Mouse (Mus musculus): ENCODE data around the gene Adcyap1r1. TPM values are rescaled to one million over a fixed set of nuclear protein-coding genes. Genes with fewer than 3 reads are reported as not detected.

Adcyap1r1 gene
- polyA plus RNA-seq, 1 experiment from 2014 or later = 9.7 TPM

- H3K4me1 ChIP-seq (replicated peaks; ENCODE audit: control insufficient read depth, insufficient read depth, low read length) = no peaks in the 10 kb centered on the region
- H3K9me3 ChIP-seq (ENCODE audit: control insufficient read depth, low read length) = no peaks in the 10 kb centered on the region
- H3K27me3 ChIP-seq (replicated peaks; ENCODE audit: control insufficient read depth, insufficient read depth, low read length) = no peaks in the 10 kb centered on the region
- no peak overlapping the region for H3K4me2 ChIP-seq (ENCODE audit: low read length)
- H3K27ac ChIP-seq (ENCODE audit: low read depth) = no peak overlapping the region
- DNase-seq (ENCODE audit: low spot score) = no peak
- no peak overlapping the region for H3K4me3 ChIP-seq (ENCODE audit: low read depth, low read length)
- no peak for ATAC-seq (replicated peaks; ENCODE audit: low FRiP score, low TSS enrichment, low read depth)
- no peaks in the 10 kb centered on the region for H3K36me3 ChIP-seq (ENCODE audit: control insufficient read depth, insufficient read depth, low read length)
- no peak overlapping the region for H3K9ac ChIP-seq (ENCODE audit: low read length)
- WGBS = 82% methylated on average over 2 of the region's 2 CpGs
These were observed 20.6 kb downstream of the Adcyap1r1 start for GRCm38 (mm10) chr6:55472381-55472780.

- no peaks in the 10 kb centered on the region for H3K4me1 ChIP-seq (replicated peaks; ENCODE audit: control insufficient read depth, insufficient read depth, low read length)
- ATAC-seq (replicated peaks; ENCODE audit: low FRiP score, low TSS enrichment, low read depth) (no peak), DNase-seq (ENCODE audit: low spot score) (no peak)
- no peaks in the 10 kb centered on the region for H3K36me3 ChIP-seq (ENCODE audit: control insufficient read depth, insufficient read depth, low read length)
- no peaks in the 10 kb centered on the region for H3K9me3 ChIP-seq (ENCODE audit: control insufficient read depth, low read length)
- H3K4me3 ChIP-seq (ENCODE audit: low read depth, low read length) = no peak overlapping the region
- H3K27me3 ChIP-seq (replicated peaks; ENCODE audit: control insufficient read depth, insufficient read depth, low read length) = no peaks in the 10 kb centered on the region
- H3K9ac ChIP-seq (ENCODE audit: low read length) = no peak overlapping the region
- no peak overlapping the region for H3K27ac ChIP-seq (ENCODE audit: low read depth)
- no peak overlapping the region for H3K4me2 ChIP-seq (ENCODE audit: low read length)
- 79% methylated on average over 1 of the region's 1 CpGs for WGBS
These were observed 29.2 kb downstream of the Adcyap1r1 start for GRCm38 (mm10) chr6:55480988-55481387.

DNA sequence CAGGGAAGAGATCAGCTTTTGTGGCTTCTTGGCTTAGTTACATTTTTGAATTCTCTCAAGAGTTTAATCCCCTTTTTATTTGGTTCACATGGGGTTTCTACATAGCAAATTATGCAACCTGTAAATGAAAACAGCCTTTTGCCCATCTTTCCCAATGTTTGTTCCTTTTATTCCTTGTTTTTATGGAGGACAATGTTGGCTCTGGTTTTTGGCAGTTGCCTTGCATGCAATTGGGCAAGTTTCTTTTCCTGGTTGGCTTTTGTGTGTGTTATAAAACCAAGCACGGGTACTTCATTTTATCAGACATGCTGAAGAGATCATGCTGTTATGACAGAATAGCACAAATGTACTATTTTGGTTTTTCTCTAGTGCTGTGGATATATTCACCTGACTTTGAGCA, 30.7 kb downstream of the Adcyap1r1 start:
- Histone ChIP-seq H3K9ac (ENCODE audit: low read length) (no peak overlapping the region), H3K27me3 (replicated peaks; ENCODE audit: control insufficient read depth, insufficient read depth, low read length) (no peaks in the 10 kb centered on the region), H3K4me3 (ENCODE audit: low read depth, low read length) (no peak overlapping the region), H3K4me2 (ENCODE audit: low read length) (no peak overlapping the region), H3K36me3 (ENCODE audit: control insufficient read depth, insufficient read depth, low read length) (no peaks in the 10 kb centered on the region), H3K9me3 (ENCODE audit: control insufficient read depth, low read length) (no peaks in the 10 kb centered on the region), H3K27ac (ENCODE audit: low read depth) (no peak overlapping the region), H3K4me1 (replicated peaks; ENCODE audit: control insufficient read depth, insufficient read depth, low read length) (no peaks in the 10 kb centered on the region)
- DNase-seq (ENCODE audit: low spot score) = no peak
- ATAC-seq (replicated peaks; ENCODE audit: low FRiP score, low TSS enrichment, low read depth) = no peak
- 95% methylated on average over 1 of the region's 1 CpGs for WGBS

DNA sequence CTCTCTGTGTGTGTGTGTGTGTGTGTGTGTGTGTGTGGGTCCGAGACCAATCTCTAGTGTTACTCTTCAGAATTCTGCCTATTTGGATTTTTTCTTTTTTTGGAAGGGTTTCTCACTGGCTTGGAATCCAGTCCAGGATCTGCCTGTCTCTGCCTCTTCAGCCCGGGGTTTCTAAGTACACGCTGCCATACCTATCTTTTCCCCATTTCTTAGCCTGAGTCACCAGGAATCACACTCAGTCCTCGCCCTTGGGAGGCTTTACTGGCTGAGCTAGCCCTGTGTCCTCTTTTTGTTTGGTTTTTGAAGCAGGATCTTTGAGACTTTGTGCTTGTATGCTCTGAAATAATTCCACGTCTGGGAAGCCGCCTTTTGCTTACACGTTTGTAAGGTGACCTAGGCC, 31.6 kb downstream of the Adcyap1r1 start:
- Histone ChIP-seq H3K9ac (ENCODE audit: low read length) (no peak overlapping the region), H3K27me3 (replicated peaks; ENCODE audit: control insufficient read depth, insufficient read depth, low read length) (no peaks in the 10 kb centered on the region), H3K9me3 (ENCODE audit: control insufficient read depth, low read length) (no peaks in the 10 kb centered on the region), H3K4me2 (ENCODE audit: low read length) (no peak overlapping the region), H3K27ac (ENCODE audit: low read depth) (no peak overlapping the region), H3K4me1 (replicated peaks; ENCODE audit: control insufficient read depth, insufficient read depth, low read length) (no peaks in the 10 kb centered on the region), H3K36me3 (ENCODE audit: control insufficient read depth, insufficient read depth, low read length) (no peaks in the 10 kb centered on the region), H3K4me3 (ENCODE audit: low read depth, low read length) (no peak overlapping the region)
- WGBS = 70% methylated on average over 7 of the region's 7 CpGs
- ATAC-seq (replicated peaks; ENCODE audit: low FRiP score, low TSS enrichment, low read depth) (no peak), DNase-seq (ENCODE audit: low spot score) (no peak)

GRCm38 (mm10) chr6:55484224-55484623, 32.4 kb downstream of the Adcyap1r1 start:
- no peak overlapping the region for H3K4me2 ChIP-seq (ENCODE audit: low read length)
- DNase-seq (ENCODE audit: low spot score) = no peak
- ATAC-seq (replicated peaks; ENCODE audit: low FRiP score, low TSS enrichment, low read depth) = no peak
- H3K9me3 ChIP-seq (ENCODE audit: control insufficient read depth, low read length) = no peaks in the 10 kb centered on the region
- H3K4me3 ChIP-seq (ENCODE audit: low read depth, low read length) = no peak overlapping the region
- no peaks in the 10 kb centered on the region for H3K27me3 ChIP-seq (replicated peaks; ENCODE audit: control insufficient read depth, insufficient read depth, low read length)
- WGBS = 56% methylated on average over 4 of the region's 4 CpGs
- no peak overlapping the region for H3K9ac ChIP-seq (ENCODE audit: low read length)
- H3K4me1 ChIP-seq (replicated peaks; ENCODE audit: control insufficient read depth, insufficient read depth, low read length) = no peaks in the 10 kb centered on the region
- no peak overlapping the region for H3K27ac ChIP-seq (ENCODE audit: low read depth)
- H3K36me3 ChIP-seq (ENCODE audit: control insufficient read depth, insufficient read depth, low read length) = no peaks in the 10 kb centered on the region

DNA sequence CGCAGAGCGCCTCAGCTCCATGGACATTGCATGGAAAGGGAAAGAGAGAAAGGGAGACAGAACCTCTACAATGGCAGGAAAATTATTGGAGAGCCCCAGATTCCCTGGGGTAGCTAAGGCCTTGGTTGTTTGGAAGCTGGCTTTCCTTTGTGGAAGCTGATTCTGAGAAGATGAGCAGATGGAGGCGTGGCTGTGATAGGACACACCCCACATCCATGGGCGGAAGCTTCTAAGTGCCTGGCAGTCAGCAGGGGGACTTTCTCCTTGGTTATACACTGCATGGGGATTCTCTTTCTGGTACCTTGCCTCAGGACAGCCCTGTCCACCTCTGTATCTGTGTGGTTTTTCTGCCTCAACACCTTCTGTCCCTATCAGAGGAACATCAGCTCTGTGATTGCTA, 33.4 kb downstream of the Adcyap1r1 start:
- no peak for ATAC-seq (replicated peaks; ENCODE audit: low FRiP score, low TSS enrichment, low read depth)
- WGBS = 65% methylated on average over 4 of the region's 4 CpGs
- no peaks in the 10 kb centered on the region for H3K27me3 ChIP-seq (replicated peaks; ENCODE audit: control insufficient read depth, insufficient read depth, low read length)

GRCm38 (mm10) chr6:55487726-55488125, 35.9 kb downstream of the Adcyap1r1 start:
- peak; percentile 82 for ATAC-seq (replicated peaks; ENCODE audit: low FRiP score, low TSS enrichment, low read depth)
- Histone ChIP-seq H3K9me3 (ENCODE audit: control insufficient read depth, low read length) (no peaks in the 10 kb centered on the region), H3K9ac (ENCODE audit: low read length) (no peak overlapping the region), H3K27ac (ENCODE audit: low read depth) (no peak overlapping the region), H3K4me1 (replicated peaks; ENCODE audit: control insufficient read depth, insufficient read depth, low read length) (no peaks in the 10 kb centered on the region), H3K27me3 (replicated peaks; ENCODE audit: control insufficient read depth, insufficient read depth, low read length) (no peaks in the 10 kb centered on the region), H3K36me3 (ENCODE audit: control insufficient read depth, insufficient read depth, low read length) (no peaks in the 10 kb centered on the region), H3K4me3 (ENCODE audit: low read depth, low read length) (no peak overlapping the region), H3K4me2 (ENCODE audit: low read length) (no peak overlapping the region)
- 50% methylated on average over 6 of the region's 6 CpGs for WGBS
- peak; percentile 57 for DNase-seq (ENCODE audit: low spot score)

More for the DNA sequence above, 33.4 kb downstream of the Adcyap1r1 start:
- Histone ChIP-seq H3K27ac (ENCODE audit: low read depth) (no peak overlapping the region), H3K4me2 (ENCODE audit: low read length) (no peak overlapping the region), H3K9me3 (ENCODE audit: control insufficient read depth, low read length) (no peaks in the 10 kb centered on the region), H3K9ac (ENCODE audit: low read length) (no peak overlapping the region), H3K36me3 (ENCODE audit: control insufficient read depth, insufficient read depth, low read length) (no peaks in the 10 kb centered on the region), H3K4me3 (ENCODE audit: low read depth, low read length) (no peak overlapping the region), H3K4me1 (replicated peaks; ENCODE audit: control insufficient read depth, insufficient read depth, low read length) (no peaks in the 10 kb centered on the region)
- no peak for DNase-seq (ENCODE audit: low spot score)

DNA sequence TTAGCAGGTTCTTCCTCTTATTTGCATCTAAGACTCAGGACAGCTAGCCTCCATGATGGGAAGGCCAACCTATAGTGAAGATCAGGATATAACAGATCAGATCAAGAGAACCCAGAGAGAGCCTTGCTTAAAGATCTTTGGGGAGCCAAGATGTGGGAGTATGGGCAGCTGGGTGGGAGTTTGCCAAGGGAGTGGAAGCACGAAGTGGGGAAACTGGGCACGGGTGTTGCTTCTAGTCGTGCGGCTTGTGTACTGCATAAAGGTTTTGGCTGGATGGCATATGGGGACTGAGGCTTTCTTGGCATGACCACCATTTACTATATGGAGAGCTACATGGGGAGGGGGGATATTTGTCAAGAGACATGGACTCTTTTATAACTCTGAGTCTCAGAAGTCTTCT, 44.4 kb downstream of the Adcyap1r1 start:
- ATAC-seq (replicated peaks; ENCODE audit: low FRiP score, low TSS enrichment, low read depth) (no peak), DNase-seq (ENCODE audit: low spot score) (no peak)
- WGBS = 92% methylated on average over 4 of the region's 4 CpGs
- H3K4me1 ChIP-seq (replicated peaks; ENCODE audit: control insufficient read depth, insufficient read depth, low read length) = no peaks in the 10 kb centered on the region
- no peaks in the 10 kb centered on the region for H3K27me3 ChIP-seq (replicated peaks; ENCODE audit: control insufficient read depth, insufficient read depth, low read length)
- no peaks in the 10 kb centered on the region for H3K36me3 ChIP-seq (ENCODE audit: control insufficient read depth, insufficient read depth, low read length)
- H3K4me2 ChIP-seq (ENCODE audit: low read length) = no peak overlapping the region
- no peak overlapping the region for H3K4me3 ChIP-seq (ENCODE audit: low read depth, low read length)
- no peak overlapping the region for H3K9ac ChIP-seq (ENCODE audit: low read length)
- H3K9me3 ChIP-seq (ENCODE audit: control insufficient read depth, low read length) = no peaks in the 10 kb centered on the region
- H3K27ac ChIP-seq (ENCODE audit: low read depth) = no peak overlapping the region

DNA sequence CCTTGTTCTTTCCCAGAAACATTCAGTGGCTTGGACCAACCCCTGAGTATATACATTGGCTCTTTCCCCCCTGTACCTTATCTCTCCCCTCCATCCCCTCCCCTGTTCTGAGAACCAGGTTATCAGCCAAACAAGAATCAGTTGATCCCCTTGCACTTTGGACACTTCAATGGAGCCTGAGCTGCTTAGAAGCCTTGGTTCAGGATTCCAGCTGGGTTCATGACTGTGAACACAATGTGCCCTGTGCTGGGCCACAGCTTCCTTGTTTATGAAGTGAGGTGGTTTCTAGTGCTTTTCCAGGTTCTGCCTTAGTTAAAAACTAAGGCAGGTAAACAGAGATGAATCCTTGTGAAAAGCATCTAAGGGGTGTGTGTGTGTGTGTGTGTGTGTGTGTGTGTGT, 47.0 kb downstream of the Adcyap1r1 start:
- H3K9me3 ChIP-seq (ENCODE audit: control insufficient read depth, low read length) = no peaks in the 10 kb centered on the region
- DNase-seq (ENCODE audit: low spot score) = no peak
- H3K9ac ChIP-seq (ENCODE audit: low read length) = no peak overlapping the region
- H3K27ac ChIP-seq (ENCODE audit: low read depth) = no peak overlapping the region
- H3K4me2 ChIP-seq (ENCODE audit: low read length) = no peak overlapping the region
- no peaks in the 10 kb centered on the region for H3K36me3 ChIP-seq (ENCODE audit: control insufficient read depth, insufficient read depth, low read length)
- H3K27me3 ChIP-seq (replicated peaks; ENCODE audit: control insufficient read depth, insufficient read depth, low read length) = no peaks in the 10 kb centered on the region
- no peaks in the 10 kb centered on the region for H3K4me1 ChIP-seq (replicated peaks; ENCODE audit: control insufficient read depth, insufficient read depth, low read length)
- no peak overlapping the region for H3K4me3 ChIP-seq (ENCODE audit: low read depth, low read length)
- ATAC-seq (replicated peaks; ENCODE audit: low FRiP score, low TSS enrichment, low read depth) = no peak

Data from intestine, embryonic 14.5 days (tissue).